Mouse (Mus musculus): ENCODE measurements around the gene Sorcs2.

Sorcs2 gene

DNA sequence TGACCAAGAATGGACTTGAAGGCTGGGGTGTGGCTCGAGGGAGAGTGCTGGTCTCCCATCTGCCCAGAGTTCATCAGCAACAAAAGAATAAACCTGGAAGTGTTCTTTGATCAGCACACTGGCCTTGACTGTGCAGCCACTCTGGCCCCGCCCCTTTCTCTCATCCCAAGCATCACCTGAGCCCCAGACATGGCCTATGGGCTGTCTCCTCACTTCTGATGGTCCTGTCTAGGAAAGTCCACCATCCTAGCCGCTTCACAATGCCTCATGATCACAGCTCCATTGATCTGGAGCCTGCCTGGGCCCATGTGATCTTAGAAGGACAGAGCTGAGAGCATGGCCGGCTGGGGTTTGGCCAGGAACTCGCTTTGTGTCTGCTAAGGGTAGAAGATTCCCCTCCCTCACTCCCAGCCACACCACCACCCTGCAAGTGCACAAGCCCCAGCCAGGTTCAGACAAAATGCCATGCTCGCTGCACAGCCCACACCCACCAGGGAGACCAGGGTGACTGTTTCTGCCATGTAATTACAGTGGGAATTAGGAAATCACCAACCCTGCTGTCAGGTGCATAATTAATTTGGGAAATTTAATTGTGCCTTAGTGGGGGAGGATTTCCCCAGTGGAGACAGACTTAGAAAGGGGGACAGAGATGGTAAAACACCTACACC lies 231.5 kb downstream of the Sorcs2 start:
- DNase-seq = no peak

DNA sequence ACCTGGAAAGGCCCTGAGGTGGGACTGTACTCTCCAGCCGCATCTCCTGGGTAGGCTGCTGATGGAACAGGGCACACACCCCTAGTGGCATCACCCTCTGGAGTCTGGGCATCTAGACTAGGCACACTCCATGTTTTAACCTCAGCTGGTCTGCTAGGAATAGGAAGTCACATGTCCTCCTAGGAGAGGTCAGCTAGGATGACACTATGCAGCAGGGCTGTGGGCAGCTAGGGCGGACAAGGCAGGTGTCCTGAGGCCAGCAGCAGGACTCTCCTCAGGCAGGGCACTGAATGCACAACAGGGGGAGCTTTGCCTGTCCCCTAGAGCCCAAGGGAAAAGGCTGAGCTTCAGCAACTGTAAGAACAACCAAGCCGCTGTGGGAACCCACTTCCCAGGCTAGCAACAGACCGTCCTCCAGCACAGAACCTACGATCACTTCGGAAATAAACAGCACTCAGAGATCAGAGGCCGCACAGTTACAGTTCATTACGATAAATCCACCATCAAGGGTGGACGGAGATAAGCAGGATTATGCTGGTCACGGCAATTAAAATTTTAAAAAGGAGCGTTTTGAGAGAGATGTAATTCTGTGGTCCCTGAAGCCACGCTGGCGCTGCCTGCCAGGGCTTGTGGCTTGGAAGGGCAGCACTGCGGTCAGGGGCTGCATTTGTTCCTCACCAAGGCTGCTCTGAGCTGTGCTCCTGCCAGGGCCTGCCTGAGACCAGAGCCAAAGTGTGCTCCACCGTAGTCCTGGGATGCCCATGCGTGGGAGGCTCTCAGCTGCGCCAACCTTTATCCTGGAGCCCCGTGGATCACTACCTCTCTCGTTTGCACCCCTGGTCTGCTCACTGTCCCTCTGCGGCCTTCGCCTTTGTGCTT lies 232.3 kb downstream of the Sorcs2 start:
- DNase-seq = no peak

DNA sequence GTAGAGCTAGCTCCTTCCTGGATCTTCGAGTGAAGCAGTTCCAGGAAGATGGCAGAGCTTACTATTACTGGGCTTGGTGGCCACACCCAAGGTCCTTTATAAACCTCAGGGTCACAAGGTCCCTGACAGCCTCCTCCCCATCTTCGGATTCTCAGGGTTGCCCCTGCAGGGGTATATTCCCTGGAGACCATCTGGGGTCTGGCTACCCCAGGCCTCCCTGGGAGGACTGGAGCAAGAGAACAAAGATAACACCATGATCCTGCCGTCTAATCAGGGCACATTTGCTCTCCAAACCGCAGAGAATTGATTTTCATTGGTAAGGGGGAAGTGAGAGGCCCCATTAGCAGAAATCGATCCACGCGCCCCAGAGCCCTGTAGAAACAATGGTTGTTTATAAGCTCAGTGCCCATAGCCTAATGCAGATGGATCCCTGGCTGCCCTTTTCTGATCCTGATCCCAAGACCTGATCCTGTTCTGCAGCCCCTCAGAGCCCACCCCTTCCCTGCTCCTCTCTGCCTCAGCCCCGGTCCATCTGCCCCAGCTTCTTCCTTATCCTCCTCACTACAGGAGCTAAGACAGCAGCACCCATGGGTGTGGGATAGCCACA lies 243.0 kb downstream of the Sorcs2 start:
- no peak for DNase-seq

DNA sequence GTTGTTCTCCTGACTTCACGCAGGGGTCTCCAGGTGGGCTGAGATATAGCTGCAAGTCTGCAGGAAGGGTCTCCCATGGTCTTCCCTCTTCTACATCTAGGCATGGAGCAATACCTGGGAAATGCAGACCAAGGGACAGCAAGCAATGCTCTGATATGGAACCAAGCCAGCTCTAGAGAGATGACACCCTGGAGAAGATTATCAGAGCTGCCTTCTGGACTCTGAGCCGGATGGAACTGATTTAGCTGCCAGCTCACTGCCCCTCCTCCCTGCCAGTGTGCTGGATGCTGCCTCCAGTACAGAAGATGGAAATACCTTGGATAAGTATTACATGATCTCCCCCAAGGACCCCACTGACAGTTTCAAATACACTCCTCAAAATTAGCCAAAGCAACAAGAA lies 244.7 kb downstream of the Sorcs2 start:
- DNase-seq = peak; percentile 17

DNA sequence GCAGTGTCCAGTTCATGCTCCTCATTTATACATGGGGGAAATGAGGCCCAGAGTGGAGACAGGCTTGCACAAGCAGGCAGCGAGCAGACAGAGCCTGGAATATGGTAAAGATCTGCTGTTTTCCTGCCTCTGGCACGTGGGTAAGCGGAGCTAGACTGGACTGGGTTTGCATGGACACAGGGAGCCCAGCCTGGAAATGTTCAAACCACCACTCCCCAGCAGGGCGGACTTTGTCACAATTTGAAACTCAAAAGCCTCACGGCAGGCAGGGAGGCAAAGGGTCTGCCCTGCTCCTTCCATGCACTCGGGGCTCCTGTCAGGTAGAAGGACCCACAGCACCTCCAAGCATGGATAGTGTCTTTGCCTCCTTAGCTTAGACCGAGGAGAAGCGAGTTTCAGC lies 246.9 kb downstream of the Sorcs2 start:
- DNase-seq = no peak

DNA sequence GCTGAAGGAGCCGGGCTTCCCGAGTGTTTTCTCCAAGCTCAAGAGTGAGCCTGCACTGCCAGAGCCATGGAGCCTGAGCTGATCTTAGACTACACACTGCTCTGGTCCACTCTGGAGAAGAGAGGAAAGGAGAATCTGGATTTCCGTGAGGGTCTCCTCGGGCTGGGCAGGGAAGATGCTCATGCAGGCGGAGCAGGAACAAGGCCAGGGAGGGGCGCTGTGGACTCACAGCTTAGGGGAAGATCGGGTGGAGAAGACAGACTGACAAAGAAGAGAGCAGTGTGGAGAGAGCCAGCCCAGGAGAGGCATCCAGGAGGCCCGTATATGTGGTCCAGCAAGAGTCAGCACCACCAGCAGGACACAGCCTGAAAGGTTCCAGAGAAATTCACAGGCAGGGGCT lies 248.8 kb downstream of the Sorcs2 start:
- no peak for DNase-seq

DNA sequence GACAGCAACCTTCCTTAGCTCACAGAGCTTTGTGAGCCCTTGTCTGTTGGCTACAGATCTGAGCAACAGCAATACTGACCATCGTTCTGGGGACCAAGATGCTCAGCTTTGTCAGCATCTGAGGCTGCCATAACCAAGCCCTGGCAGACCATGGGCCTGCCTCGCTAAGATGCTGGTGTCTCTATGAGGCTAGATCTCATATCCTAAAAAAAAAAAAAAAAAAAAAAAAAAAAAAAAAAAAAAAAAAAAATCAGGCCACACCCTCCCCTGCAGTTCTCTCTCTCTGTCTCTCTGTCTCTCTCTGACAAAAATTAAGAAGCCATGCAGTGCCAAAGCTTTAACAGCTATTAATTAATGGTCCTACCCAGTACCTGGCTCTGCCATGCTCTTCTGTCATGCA lies 251.3 kb downstream of the Sorcs2 start:
- DNase-seq = no peak

DNA sequence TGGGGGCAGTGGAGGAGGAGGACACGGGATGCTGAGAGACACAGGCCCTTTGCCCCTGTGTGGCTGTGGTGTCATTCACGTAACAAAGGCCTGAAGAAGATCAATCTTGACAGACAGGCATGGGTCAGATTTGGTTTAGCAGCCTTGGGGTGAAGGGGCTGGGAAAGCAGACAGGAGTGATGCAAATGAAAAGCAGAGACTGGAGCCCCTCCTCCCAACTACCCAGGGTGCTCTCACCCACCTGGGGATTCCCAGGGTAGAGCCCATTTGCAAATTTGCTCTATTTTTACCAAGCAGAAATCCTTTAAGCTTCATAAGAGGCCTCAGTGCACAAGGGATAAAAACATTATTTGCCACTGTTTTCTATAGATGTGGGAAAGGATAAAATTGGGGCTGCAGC lies 253.4 kb downstream of the Sorcs2 start:
- DNase-seq = no peak

DNA sequence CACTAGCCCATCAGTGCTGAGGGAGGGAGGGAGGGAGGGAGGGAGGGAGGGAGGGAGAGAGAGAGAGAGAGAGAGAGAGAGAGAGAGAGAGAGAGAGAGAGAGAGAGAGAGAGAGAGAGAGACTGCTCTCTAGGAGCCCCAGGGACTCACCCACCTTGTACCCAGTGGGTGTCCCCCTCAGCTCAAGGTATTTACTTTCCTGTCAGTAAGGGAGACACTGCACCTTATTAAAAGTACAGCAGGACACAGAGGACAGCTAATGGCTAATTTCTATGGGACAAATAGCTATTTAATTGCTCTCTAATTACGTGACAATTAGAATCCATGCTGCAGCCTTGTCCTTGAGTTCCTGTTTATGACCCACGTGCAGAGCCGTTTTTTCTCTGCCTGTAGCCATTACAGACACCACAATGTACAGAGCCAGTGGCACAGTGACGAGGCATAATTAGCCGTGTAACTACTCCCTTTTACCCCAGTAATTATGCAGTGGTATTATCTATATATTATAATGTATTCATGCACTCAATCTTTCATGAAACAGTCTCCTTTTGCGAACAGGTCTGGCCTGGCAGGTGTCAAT lies 256.2 kb downstream of the Sorcs2 start:
- no peak for DNase-seq

DNA sequence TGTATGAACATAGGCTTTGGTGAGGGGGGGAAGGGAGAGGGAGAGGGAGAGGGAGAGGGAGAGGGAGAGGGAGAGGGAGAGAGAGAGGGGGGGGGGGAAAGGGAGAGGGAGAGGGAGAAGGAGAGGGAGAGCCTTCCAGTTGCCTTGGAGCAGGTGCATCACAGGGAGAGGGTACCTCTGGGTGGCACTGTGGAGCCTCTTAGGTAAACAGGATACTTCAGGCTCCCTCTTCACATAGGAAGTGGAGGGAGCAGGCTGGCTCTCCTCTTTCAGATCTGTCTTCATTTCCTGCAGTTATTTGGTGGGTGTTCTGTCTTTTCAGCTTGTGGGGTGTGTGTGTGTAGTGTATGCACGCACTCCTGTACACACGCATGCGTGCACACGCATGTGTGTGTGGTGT lies 256.8 kb downstream of the Sorcs2 start:
- DNase-seq = no peak

DNA sequence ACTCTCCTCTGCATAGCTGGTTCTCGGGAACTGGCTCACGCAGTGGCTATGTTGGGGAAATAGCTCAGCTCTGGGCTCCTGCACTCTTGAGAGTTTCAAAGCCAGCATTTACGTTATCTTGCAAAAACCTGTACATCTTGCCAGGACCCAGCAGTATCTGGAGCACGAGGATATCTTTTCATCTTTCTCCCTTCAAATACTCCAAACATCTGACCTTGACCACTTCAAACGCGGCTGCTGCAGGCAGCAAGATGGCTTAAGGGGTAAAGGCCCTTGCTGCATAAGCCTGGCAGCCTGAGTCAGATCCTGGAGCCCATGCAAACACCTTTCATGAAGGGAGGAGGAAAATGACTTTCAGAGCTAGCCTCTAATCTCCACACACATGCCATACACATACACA lies 258.2 kb downstream of the Sorcs2 start:
- DNase-seq = no peak

DNA sequence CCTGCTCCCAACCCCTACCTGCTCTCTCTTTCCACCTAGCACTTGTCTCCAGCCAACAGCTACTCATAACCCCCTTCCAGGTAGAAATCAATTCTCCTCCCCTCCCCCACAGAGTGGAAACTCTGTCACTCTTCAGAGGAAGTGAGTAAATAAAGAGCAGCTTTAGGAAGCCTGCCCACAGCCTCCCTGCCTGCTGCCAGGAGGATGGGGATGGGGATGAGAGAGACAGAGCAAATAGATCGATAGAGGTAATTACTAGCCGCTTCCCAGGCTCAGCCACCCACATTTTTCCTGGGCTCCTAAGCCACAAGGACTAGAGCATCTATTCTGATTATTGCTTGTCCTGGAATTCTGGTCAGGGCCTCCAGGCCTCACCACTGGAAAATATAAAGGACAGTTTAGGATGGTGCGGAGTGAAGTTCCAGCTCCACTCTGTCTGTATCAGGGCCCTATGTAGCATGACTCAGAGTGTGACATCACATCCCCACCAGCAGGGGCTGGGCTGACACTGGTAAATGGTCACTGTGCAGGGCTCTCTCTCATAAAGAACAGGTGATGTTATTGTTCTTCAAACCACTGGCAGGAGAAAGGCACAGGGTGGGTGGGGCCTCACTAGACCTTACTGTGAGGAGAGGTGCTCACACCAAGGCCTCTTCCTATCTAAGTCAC lies 261.9 kb downstream of the Sorcs2 start:
- DNase-seq = no peak

DNA sequence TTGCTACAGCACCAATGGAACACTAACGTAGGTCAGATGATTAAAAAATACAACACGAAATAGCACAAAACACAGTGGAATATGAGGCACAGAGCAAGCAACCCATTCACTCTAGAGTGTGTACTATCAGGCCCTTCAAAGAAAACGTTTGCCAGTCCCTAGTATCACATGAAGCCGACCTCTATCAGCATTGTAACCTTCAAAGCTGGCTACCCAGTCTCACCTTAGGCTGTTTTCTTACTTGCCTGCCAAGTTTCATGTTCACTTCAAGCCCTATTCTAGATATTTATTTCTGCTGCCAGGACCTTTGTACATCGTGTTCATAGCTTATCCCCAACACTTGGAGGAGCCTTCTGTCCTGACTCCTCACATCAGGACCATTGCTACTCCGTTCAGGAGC lies 263.6 kb downstream of the Sorcs2 start:
- DNase-seq = no peak

DNA sequence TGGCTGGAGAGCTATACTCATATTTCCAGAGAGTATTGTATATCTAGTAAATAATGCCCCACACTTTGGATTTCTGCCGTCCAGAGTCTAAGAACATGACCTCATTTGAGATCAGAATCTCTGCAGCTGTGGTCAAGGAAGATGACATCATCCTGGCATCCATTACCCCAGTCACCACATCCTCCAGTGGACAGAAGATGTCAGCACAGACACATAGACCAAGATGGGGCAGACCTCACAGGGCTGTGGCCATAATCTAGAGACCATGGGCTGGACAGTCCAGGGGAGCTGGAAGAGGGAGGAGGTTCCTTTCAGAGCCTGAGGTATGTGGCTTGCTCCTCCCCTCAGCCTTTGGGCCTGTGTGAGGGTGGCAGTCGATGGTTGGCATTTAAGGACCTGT lies 264.0 kb downstream of the Sorcs2 start:
- no peak for DNase-seq

DNA sequence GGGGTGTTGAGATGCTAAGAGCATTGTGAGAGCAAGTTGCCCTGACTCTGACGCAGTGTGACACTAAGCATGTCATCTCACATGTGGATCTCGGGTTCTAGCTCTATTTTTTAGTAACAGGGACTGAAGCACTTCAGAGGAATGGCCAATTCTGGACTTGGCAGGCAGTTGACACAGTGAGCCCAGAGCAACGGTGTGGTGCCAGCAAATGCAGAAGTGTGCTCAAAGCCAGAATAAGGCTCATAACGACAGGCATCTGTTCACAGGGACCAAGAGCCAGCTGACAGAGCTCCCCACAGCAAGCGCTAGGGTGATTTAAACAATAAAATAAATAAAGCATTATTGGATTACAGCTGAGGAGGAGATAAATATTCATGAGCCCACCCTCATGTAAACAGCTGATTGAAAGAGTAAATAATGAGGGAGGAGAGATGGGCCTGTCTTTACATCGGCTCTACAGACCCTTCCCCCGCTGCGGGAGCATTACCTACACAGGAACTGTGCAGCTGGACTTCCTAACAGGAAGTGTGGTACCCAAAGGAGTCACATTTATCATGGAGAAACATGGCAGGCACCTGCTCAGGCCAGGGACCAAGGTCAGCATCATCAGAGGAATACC lies 267.4 kb downstream of the Sorcs2 start:
- DNase-seq = peak; percentile 16

DNA sequence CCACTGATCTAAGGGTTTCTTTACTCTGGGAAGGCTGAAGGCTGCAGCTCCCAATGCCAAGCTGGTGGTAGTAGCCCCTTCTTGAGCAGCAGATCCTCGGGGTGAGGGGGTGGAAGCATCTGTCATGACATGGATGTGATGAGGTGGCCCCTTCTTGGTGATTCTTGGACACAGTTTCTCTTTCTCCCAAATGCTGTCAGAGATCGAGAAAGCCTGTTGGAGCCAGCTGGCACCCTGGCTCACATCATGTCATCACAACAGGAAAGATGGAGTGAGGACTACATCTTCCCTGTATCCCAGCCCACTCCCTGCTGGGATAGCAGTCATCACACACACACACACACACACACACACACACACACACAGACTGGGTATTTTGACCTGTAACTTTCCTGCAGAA lies 268.3 kb downstream of the Sorcs2 start:
- no peak for DNase-seq

DNA sequence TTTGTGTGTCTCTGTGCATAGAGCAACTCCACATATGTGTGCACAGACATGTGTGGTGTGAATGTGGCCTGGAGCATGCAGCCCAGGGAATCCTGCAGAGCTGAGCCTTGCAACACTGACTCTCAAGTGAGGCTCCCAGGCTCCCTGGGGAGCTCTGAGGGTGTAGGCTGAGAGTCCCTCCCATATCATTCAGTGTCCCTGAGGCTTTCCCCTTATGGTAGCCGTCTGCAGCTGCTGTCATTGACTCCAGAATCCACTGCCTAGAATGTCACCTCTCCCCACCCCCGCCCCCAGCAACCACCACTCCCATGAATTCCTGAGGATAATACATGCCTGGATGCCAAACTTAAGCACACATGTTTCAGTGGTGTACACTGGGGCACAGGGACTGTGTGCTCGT lies 269.4 kb downstream of the Sorcs2 start:
- no peak for DNase-seq

DNA sequence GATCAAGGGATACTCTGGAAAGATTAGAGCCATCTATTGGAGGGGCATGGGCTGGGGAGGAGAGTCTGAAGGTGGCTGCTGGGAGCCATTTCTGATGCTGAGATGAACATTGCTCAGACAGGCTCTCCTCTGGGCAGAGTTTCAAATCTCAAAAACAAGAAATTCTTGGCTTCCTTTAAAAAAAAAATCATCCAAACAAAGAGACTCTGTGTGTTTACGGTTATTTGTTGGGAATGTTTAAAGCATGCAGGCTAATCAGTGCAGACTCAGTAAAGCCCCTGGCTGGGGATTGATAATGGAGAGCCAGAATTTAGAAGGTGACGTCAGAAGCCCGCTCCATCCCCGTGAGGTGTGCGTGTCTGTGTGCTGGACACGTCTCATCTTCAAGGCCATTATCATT lies 272.9 kb downstream of the Sorcs2 start:
- no peak for DNase-seq

DNA sequence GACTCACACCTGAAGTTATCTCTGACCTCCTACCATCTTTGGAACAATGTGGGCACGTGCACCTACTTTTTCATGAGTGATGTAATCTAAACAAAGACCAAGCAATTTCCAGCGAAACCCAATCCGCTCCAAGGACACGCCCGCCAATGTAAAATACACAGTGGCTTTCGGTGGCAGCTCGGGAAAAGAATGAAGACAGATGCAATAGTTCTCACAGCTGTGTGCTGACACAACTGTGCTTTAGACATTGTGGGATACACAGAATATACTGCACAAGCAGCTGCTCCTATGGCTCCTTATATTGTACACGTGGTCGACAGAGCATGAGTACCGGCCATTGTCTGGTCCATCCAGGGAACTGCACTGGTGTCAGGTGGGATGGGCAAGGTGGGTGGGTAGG lies 275.0 kb downstream of the Sorcs2 start:
- DNase-seq = no peak

DNA sequence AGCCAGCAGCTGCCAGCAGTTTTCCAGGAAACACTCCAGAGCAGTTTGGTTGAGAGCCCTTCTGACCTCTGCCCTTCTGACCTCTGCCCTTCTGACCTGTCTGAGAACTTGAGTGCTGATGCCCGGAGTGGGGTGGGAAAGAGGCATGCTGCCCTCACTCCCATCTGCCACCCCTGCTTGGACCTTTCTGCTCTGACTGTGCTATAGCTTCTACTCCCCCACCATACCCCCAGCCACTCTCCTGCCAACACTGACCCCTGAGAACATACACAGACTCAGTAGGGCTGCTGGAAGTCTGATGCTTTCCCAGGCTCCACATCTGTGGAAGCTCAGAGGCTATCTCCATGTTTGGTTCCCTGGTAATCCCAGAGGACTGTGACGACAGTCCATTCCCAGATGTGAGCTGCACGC lies 277.0 kb downstream of the Sorcs2 start:
- no peak for DNase-seq

DNA sequence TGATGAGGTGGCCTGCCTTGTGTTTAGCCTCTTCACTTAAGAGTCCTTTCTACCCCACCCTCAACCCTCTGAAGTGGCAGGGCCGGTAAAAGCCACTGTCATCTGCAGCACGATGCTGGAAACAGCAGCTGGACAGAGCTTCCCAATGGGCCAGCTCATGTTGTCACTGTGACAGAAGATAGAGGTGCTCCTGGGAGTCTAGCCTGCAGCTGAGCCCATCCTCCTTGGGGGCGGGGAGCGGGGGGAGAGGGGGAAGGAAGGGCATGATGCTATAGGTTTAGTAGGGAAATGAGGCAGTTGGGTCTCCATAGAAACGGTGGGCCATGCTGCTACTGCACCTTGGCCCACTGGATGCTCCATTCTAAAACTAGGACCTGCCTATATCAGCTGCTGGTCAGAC lies 279.9 kb downstream of the Sorcs2 start:
- DNase-seq = no peak

DNA sequence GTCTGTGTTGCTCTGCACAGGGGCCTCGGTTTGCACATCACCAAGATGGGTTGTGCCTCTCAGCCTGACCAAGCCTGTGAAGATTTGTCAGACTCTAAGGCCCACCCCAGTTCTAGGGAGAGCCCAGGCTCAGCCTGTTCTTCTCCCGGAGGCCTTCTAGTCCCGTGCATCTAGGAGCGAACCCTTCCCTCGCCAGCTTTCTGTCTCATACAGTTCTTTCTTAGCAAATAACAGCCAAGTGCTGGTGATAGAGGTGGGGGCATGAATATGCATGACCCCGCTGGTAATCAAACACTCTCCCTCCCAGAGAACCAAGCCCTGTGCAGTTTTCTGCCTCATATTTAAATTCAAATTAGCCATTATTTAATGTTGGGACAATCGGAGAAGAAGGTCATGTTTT lies 282.4 kb downstream of the Sorcs2 start:
- DNase-seq = no peak

DNA sequence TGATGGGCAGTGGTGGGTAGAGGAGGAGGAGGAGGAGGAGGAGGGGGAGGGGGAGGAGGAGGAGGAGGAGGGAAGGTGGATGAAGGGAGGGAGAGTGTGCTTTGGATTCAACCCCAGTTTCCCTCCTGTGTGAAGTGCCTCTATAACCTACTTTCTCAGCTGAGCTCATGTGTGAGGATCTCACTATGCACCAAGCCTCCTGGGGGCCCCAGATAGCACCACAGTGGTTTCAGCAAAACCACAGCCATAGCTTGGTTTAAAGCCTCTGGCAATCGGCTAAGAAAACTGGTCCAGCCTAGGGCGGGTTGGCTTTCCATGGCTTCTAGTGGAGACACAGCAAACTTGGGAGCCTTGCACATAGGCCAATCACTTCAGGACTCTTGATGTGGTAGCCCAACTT lies 284.2 kb downstream of the Sorcs2 start:
- no peak for DNase-seq
